9 mouse cellular contexts compared by ENCODE assay signal in genomic region chr10:117940441-117941265, GRCm38 (mm10).
DNase-seq lines count a peak whose midpoint lies in the region; ATAC-seq lines count a peak whose summit lies in the region.
"Had no signal": no experiment of that assay in that cellular context is flagged by ENCODE, and none has a peak within 500 bp of the region (broad histone marks: within the 10 kb centered on the region; RNA-seq: fewer than 3 reads in every experiment).

No protein-coding gene starts in this region.

- no peaks in the 10 kb centered on the region for H3K9me3 ChIP-seq in hindbrain, embryonic 14.5 days (ENCODE audit: control insufficient read depth, low read length)
- no peaks in the 10 kb centered on the region for H3K9me3 ChIP-seq in hindbrain, embryonic 12.5 days (replicated peaks)
- H3K9me3 ChIP-seq in intestine, embryonic 16.5 days (ENCODE audit: control insufficient read depth, low read length) = no peaks in the 10 kb centered on the region
- H3K9me3 ChIP-seq: limb, embryonic 15.5 days had no signal

- WGBS in hindbrain, embryonic 14.5 days = 65% methylated on average over 10 of the region's 10 CpGs
- WGBS in hindbrain, embryonic 12.5 days = 57% methylated on average over 10 of the region's 10 CpGs
- 40% methylated on average over 10 of the region's 10 CpGs for WGBS in intestine, embryonic 16.5 days

- intact Hi-C loops in left cerebral cortex, postnatal 36 days (cut with DNase I) = no loop called here

- H3K4me2 ChIP-seq in hindbrain, embryonic 14.5 days (replicated peaks) = no peak overlapping the region
- no peak overlapping the region for H3K4me2 ChIP-seq in hindbrain, embryonic 12.5 days (replicated peaks)
- H3K4me2 ChIP-seq in intestine, embryonic 16.5 days (ENCODE audit: low read depth, low read length) = peak overlapping the region; percentile 27
- H3K4me2 ChIP-seq: limb, embryonic 15.5 days had no signal

- H3K36me3 ChIP-seq in hindbrain, embryonic 14.5 days (replicated peaks; ENCODE audit: control insufficient read depth, insufficient read depth) = no peaks in the 10 kb centered on the region
- no peaks in the 10 kb centered on the region for H3K36me3 ChIP-seq in hindbrain, embryonic 12.5 days
- no peaks in the 10 kb centered on the region for H3K36me3 ChIP-seq in intestine, embryonic 16.5 days (ENCODE audit: control insufficient read depth, insufficient read depth, low read length)
- H3K36me3 ChIP-seq: limb, embryonic 15.5 days had no signal

- ATAC-seq in hindbrain, embryonic 14.5 days (ENCODE audit: low FRiP score) = no peak
- ATAC-seq in hindbrain, embryonic 12.5 days (ENCODE audit: low FRiP score) = no peak
- peak; percentile 50; the same call in 1 of the 2 replicates for ATAC-seq in intestine, embryonic 16.5 days

- no peaks in the 10 kb centered on the region for H3K27me3 ChIP-seq in hindbrain, embryonic 14.5 days (ENCODE audit: control insufficient read depth, insufficient read depth, low read length)
- no peaks in the 10 kb centered on the region for H3K27me3 ChIP-seq in hindbrain, embryonic 12.5 days
- H3K27me3 ChIP-seq in intestine, embryonic 16.5 days (replicated peaks; ENCODE audit: control insufficient read depth, insufficient read depth, low read length) = no peaks in the 10 kb centered on the region
- H3K27me3 ChIP-seq: limb, embryonic 15.5 days had no signal

- H3K4me3 ChIP-seq in hindbrain, embryonic 14.5 days (replicated peaks; ENCODE audit: low read length) = no peak overlapping the region
- no peak overlapping the region for H3K4me3 ChIP-seq in hindbrain, embryonic 12.5 days
- H3K4me3 ChIP-seq in intestine, embryonic 16.5 days (ENCODE audit: low read length) = no peak overlapping the region
- H3K4me3 ChIP-seq: limb, embryonic 15.5 days had no signal

- no peak for DNase-seq in hindbrain, embryonic 14.5 days (ENCODE audit: low spot score)
- peak; percentile 38 for DNase-seq in embryo, embryonic 11 days
- DNase-seq in lung, postnatal 10 days = peak; percentile 44
- no peak for DNase-seq in right cerebral cortex, postnatal 4 days
- DNase-seq in spleen, postnatal 10 days (ENCODE audit: low spot score in 2 of 2) = no peak
- no peak for DNase-seq in left cerebral cortex, postnatal 36 days (ENCODE audit: low spot score in 2 of 2)

- peak overlapping the region; percentile 24; the same call in 1 of the 2 replicates for H3K9ac ChIP-seq in hindbrain, embryonic 14.5 days
- no peak overlapping the region for H3K9ac ChIP-seq in hindbrain, embryonic 12.5 days
- no peak overlapping the region for H3K9ac ChIP-seq in intestine, embryonic 16.5 days (ENCODE audit: low read depth, low read length)
- H3K9ac ChIP-seq: limb, embryonic 15.5 days had no signal

- peaks cover 10% of the 10 kb centered on the region for H3K4me1 ChIP-seq in hindbrain, embryonic 14.5 days (replicated peaks; ENCODE audit: control insufficient read depth, insufficient read depth, low read length)
- H3K4me1 ChIP-seq in hindbrain, embryonic 12.5 days = peaks cover 4% of the 10 kb centered on the region; the same call in 1 of the 2 replicates
- no peaks in the 10 kb centered on the region for H3K4me1 ChIP-seq in intestine, embryonic 16.5 days (ENCODE audit: control insufficient read depth, insufficient read depth, low read length)

- peak overlapping the region; percentile 65 for H3K27ac ChIP-seq in hindbrain, embryonic 14.5 days
- H3K27ac ChIP-seq in hindbrain, embryonic 12.5 days = no peak overlapping the region
- H3K27ac ChIP-seq in intestine, embryonic 16.5 days (ENCODE audit: low read length) = no peak overlapping the region
- H3K27ac ChIP-seq: limb, embryonic 15.5 days had no signal

Comparison
In these comparisons a context has a peak if more than half of its experiments do, and no peak if none do; other contexts are left out.
1. DNase-seq: peak in embryo, embryonic 11 days (single experiment) and lung, postnatal 10 days (single experiment); none in hindbrain, embryonic 14.5 days (single experiment), right cerebral cortex, postnatal 4 days (single experiment), spleen, postnatal 10 days (0 of 2) and left cerebral cortex, postnatal 36 days (0 of 2).